Mouse (Mus musculus) kidney, postnatal 0 days (tissue): ENCODE results near the gene Foxl1. TPM values are rescaled to one million over a fixed set of nuclear protein-coding genes. Genes with fewer than 3 reads are reported as not detected.
A peak's percentile ranks its signal among the peaks of the same experiment; 100 is the strongest.

Source experiments
- ATAC-seq: fragments of 200-750 bp; cut with Nextera tagmentation; replicated peaks from 2 replicates; pipeline ENCODE4 v1.8.0; 2017; ENCODE audit warnings: low read depth, moderate number of reproducible peaks, moderate TSS enrichment, moderate library complexity; ENCODE audit not compliant: low FRiP score
- DNase-seq: peaks from one replicate; pipeline ENCODE4 v3.0.0-alpha.2; 2016; ENCODE audit warnings: low spot score
- H3K27ac ChIP-seq: fragments of 300-500 bp; sonication (generic); 2 replicates; pipeline ENCODE4 v1.5.1; 2014; ENCODE audit warnings: mild to moderate bottlenecking
- H3K27me3 ChIP-seq: fragments of 300-500 bp; sonication (generic); 2 replicates; pipeline ENCODE4 v1.6.1; 2014; ENCODE audit warnings: low read length, mixed read lengths; ENCODE audit not compliant: insufficient read depth
- H3K36me3 ChIP-seq: fragments of 300-500 bp; sonication (generic); 2 replicates; pipeline ENCODE4 v1.6.1; 2014; ENCODE audit warnings: low read length, mixed read lengths; ENCODE audit not compliant: insufficient read depth
- H3K4me1 ChIP-seq: fragments of 300-500 bp; sonication (generic); replicated peaks from 2 replicates; pipeline ENCODE4 v1.6.1; 2014; ENCODE audit warnings: antibody characterized with exemption, low read length, mixed read lengths; ENCODE audit not compliant: insufficient read depth
- H3K4me2 ChIP-seq: fragments of 300-500 bp; sonication (generic); 2 replicates; pipeline ENCODE4 v1.6.1; 2014; ENCODE audit warnings: mild to moderate bottlenecking, low read length, moderate library complexity, mixed read lengths
- H3K4me3 ChIP-seq: fragments of 300-500 bp; sonication (generic); replicated peaks from 2 replicates; pipeline ENCODE4 v1.5.1; 2014; ENCODE audit warnings: low read depth, low read length
- H3K9ac ChIP-seq: fragments of 300-500 bp; sonication (generic); 2 replicates; pipeline ENCODE4 v1.6.1; 2014; ENCODE audit warnings: low read depth, low read length
- H3K9me3 ChIP-seq: fragments of 300-500 bp; sonication (generic); replicated peaks from 2 replicates; pipeline ENCODE4 v1.6.1; 2016; ENCODE audit warnings: low read length, inconsistent platforms, mixed read lengths
- CTCF ChIP-seq: IDR thresholded peaks from 2 replicates; pipeline ENCODE4 v1.5.1; 2016; ENCODE audit warnings: antibody characterized with exemption, low read depth, mild to moderate bottlenecking, moderate library complexity
- WGBS: fragments of 180-500 bp; shearing (Covaris S2); extraction: QIAGEN DNeasy Blood & Tissue Kit; methylation state at CpG from one replicate; pipeline ENCODE4 v1.1.7; 2014; 5-methylcytosine and 5-hydroxymethylcytosine counted together
- polyA plus RNA-seq: library from polyadenylated mRNA; unstranded; fragments of >200 nt; fragmentation: Nextera tagmentation; extraction: Ambion mirVana; gene quantifications from 2 replicates; pipeline ENCODE4 v1.2.1, GENCODE M21; 2015

The Foxl1 gene
- polyA plus RNA-seq, 1 experiment from 2014 or later, result 8.3 TPM

GRCm38 (mm10) chr8:121117906-121118305 lies 9.8 kb upstream of the Foxl1 start:
- H3K9me3 ChIP-seq, result no peaks in the 10 kb centered on the region
- peak overlapping the region; percentile 94 for H3K9ac ChIP-seq
- under 1% methylated on average over 28 of the region's 28 CpGs for WGBS
- TF ChIP-seq CTCF, result no peak
- H3K4me3 ChIP-seq, result peak overlapping the region; percentile 86
- 0 out of 2 replicates have a peak, but pooled peaks cover 13% of the 10 kb centered on the region for H3K4me1 ChIP-seq
- peaks cover 17% of the 10 kb centered on the region for H3K36me3 ChIP-seq
- ATAC-seq (no peak), DNase-seq (peak; percentile 29)
- peaks cover 8% of the 10 kb centered on the region for H3K27me3 ChIP-seq
- peak overlapping the region; percentile 71 for H3K4me2 ChIP-seq
- peak overlapping the region; percentile 96 for H3K27ac ChIP-seq

GRCm38 (mm10) chr8:121118634-121119420 lies 8.9 kb upstream of the Foxl1 start:
- WGBS, result 6% methylated on average over 18 of the region's 18 CpGs
- Histone ChIP-seq H3K9me3 (no peaks in the 10 kb centered on the region), H3K36me3 (peaks cover 17% of the 10 kb centered on the region), H3K4me2 (peak overlapping the region; percentile 71), H3K27me3 (peaks cover 8% of the 10 kb centered on the region), H3K9ac (peak overlapping the region; percentile 94), H3K4me3 (peak overlapping the region; percentile 86), H3K4me1 (0 out of 2 replicates have a peak, but pooled peaks cover 9% of the 10 kb centered on the region), H3K27ac (peak overlapping the region; percentile 63)
- ATAC-seq (no peak), DNase-seq (peak; percentile 53)
- no peak for TF ChIP-seq CTCF

DNA sequence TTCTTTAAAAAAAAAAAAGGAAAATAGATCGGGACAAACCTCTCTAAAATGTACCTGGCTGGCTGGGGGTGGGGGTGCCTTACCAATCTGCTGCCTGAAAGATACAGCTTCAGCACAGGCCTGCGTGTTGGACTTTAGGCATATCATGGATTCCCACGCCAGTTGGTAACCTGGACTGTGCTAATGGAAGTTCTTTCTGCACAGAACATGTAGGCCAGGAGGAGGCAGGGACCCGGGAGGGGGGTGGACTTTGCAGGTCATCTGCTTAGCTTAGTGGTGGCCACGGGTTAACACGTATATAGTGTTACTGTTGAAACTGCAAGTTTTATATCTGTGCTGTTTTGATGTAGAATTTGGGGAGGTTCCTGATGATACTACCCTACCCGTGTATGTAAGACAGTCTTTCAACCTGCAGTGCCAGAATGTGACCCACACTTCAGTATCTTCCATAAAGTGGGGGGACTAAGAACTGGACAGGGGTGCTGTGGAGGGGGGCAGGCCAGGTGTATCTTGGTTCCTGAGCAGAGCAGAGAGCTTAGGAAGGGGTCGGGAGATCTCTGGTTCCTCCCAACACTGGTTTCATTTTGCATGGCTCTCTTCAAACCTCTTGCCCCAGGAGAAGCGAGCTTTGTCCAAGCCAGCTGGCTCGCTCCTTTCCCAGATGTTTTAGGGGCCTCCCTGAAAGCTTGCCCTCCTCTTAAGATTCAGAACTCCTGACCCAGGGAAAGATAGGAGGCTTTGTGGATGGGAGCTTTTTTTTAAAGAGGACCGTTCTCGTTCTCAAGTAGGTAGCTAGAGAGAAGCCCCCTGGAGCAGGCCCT lies 7.9 kb upstream of the Foxl1 start:
- H3K36me3 ChIP-seq, result peaks cover 17% of the 10 kb centered on the region
- H3K9ac ChIP-seq, result peak overlapping the region; percentile 94
- ATAC-seq, result no peak
- peaks cover 5% of the 10 kb centered on the region for H3K27me3 ChIP-seq
- no peak for TF ChIP-seq CTCF
- peak overlapping the region; percentile 86 for H3K4me3 ChIP-seq
- peak overlapping the region; percentile 71 for H3K4me2 ChIP-seq
- peak overlapping the region; percentile 63 for H3K27ac ChIP-seq
- H3K9me3 ChIP-seq, result no peaks in the 10 kb centered on the region
- peak; percentile 53 for DNase-seq
- peaks cover 14% of the 10 kb centered on the region for H3K4me1 ChIP-seq
- 17% methylated on average over 12 of the region's 12 CpGs for WGBS

DNA sequence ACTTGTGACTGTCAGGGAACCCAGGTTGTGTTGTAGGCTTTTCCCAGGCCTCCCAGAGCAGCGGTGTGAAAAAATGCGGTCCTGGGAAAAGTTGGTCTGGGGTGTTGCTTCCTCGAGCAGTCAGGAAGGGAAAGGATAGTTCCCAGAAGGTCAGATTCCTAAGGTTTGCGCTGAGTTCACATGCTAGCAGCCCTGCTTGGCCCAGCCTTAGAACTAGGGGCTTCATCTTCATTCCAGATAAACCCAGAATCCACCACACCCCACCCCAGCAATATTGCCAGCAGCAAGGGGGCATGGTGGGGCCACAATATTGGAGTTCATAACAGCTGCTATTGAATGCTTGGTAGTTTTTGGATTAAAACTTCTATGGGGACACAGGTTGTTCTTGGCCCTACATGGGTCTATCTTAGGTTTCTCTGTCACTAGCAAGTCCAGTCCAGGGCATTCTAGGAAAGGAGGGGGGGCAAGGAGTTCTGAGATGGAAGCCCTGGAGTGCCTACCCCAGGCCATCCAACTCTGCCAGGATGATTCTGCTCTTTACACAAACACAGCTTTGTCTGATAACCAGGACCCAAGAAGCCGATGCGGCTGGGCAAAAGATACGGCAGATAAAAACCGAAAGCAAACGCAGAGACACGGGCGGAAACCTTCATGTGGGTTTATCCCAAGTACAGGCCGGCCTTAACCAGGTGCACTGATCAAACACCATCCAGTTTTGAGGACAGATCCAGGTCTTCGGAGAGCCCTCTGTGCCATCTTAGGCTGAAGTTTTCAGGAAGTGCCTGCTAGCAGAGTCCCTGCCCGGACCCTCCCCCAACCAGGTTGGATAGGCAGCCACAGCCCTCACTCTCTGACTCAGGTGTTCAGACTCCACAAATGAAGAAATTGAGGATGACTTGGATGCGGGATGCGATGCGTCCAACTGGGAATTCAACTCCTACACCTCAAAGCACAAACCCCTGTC lies 7.0 kb upstream of the Foxl1 start:
- no peak for TF ChIP-seq CTCF
- no peaks in the 10 kb centered on the region for H3K9me3 ChIP-seq
- peak overlapping the region; percentile 94 for H3K9ac ChIP-seq
- H3K4me3 ChIP-seq, result peak overlapping the region; percentile 86
- DNase-seq, result peak; percentile 61
- ATAC-seq, result no peak
- peak overlapping the region; percentile 71 for H3K4me2 ChIP-seq
- peak overlapping the region; percentile 63; the same call in 1 of the 2 replicates for H3K27ac ChIP-seq
- peaks cover 17% of the 10 kb centered on the region for H3K36me3 ChIP-seq
- 22% methylated on average over 17 of the region's 17 CpGs for WGBS
- H3K27me3 ChIP-seq, result peaks cover 8% of the 10 kb centered on the region
- H3K4me1 ChIP-seq, result peaks cover 17% of the 10 kb centered on the region

DNA sequence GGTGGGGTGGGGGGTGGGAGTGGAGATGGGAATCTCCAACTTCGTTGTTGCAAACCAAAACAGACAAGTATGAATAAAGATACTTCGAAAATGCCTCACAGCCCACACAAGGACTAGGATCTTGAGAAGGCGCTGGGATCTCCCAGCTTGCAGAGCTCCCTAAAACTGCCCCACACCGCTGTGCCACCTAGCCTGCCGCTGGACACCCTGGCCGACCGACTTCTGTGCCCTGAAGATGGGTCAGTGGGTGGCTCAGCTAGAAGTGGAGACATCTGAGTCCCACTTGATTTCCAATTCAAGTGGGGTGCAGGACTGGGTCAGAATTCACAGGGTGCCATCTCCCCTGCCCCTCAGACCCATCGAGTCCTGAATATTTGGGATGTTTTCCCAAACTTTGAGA lies 6.0 kb upstream of the Foxl1 start:
- H3K4me3 ChIP-seq, result peak overlapping the region; percentile 86
- H3K27me3 ChIP-seq, result peaks cover 8% of the 10 kb centered on the region
- H3K4me2 ChIP-seq, result peak overlapping the region; percentile 71
- H3K9ac ChIP-seq, result peak overlapping the region; percentile 42; the same call in 1 of the 2 replicates
- no peak for ATAC-seq
- peaks cover 17% of the 10 kb centered on the region for H3K36me3 ChIP-seq
- 37% methylated on average over 8 of the region's 8 CpGs for WGBS
- H3K9me3 ChIP-seq, result no peaks in the 10 kb centered on the region
- no peak for DNase-seq
- TF ChIP-seq CTCF, result no peak
- H3K4me1 ChIP-seq, result peaks cover 20% of the 10 kb centered on the region
- H3K27ac ChIP-seq, result 0 out of 2 replicates have a peak overlapping the region, but pooled peaks have one; percentile 63
